Mouse (Mus musculus) urinary bladder, adult 2 months (tissue): ENCODE results near the gene Gm10961. TPM values are rescaled to one million over a fixed set of nuclear protein-coding genes. Genes with fewer than 3 reads are reported as not detected.
A peak's percentile ranks its signal among the peaks of the same experiment; 100 is the strongest.
"Not testable (repeated sequence)": the region's sequence is repeated elsewhere in the genome, so short reads cannot be mapped to it uniquely, and the experiment has no call there.

ENCODE experiments used
- DNase-seq: peaks from one replicate; pipeline ENCODE4 v3.0.0; 2022; ENCODE audit warnings: low spot score
- polyA plus RNA-seq: library from polyadenylated mRNA; depleted of rRNA; stranded (reverse); fragments of >200 nt; gene quantifications from 2 replicates; pipeline ENCODE4 v1.2.3, GENCODE M21; 2012

The Gm10961 gene
- polyA plus RNA-seq, 1 experiment, result not detected

- DNase-seq, result no peak
Measured at GRCm38 (mm10) chr3:107612902-107613525, 18.1 kb upstream of the Gm10961 start.

- no peak for DNase-seq
Measured at GRCm38 (mm10) chr3:107617800-107618199, 13.3 kb upstream of the Gm10961 start.

GRCm38 (mm10) chr3:107619911-107620310 is 11.2 kb upstream of the Gm10961 start:
- DNase-seq, result peak; percentile 13

GRCm38 (mm10) chr3:107621286-107622075 is 9.6 kb upstream of the Gm10961 start:
- DNase-seq, result peak; percentile 13

GRCm38 (mm10) chr3:107622537-107622936 is 8.6 kb upstream of the Gm10961 start:
- peak; percentile 10 for DNase-seq

- peak; percentile 13 for DNase-seq
Measured at GRCm38 (mm10) chr3:107624424-107624823, 6.7 kb upstream of the Gm10961 start.

- DNase-seq, result no peak
Measured at GRCm38 (mm10) chr3:107625536-107625935, 5.6 kb upstream of the Gm10961 start.

GRCm38 (mm10) chr3:107626751-107627150 is 4.4 kb upstream of the Gm10961 start:
- peak; percentile 14 for DNase-seq

GRCm38 (mm10) chr3:107627641-107628040 is 3.5 kb upstream of the Gm10961 start:
- no peak for DNase-seq

- no peak for DNase-seq
Measured at GRCm38 (mm10) chr3:107628551-107628950, 2.6 kb upstream of the Gm10961 start.

GRCm38 (mm10) chr3:107629411-107629810 is 1.7 kb upstream of the Gm10961 start:
- DNase-seq, result no peak

GRCm38 (mm10) chr3:107631523-107631958 is 419 bp downstream of the Gm10961 start, which contains the start of gene Strip1:
TSS of gene Strip1 (minus strand) at chr3:107631694.
- peak; percentile 80 for DNase-seq

GRCm38 (mm10) chr3:107632786-107633185 is 1.7 kb downstream of the Gm10961 start:
- no peak for DNase-seq

- DNase-seq, result no peak
Measured at GRCm38 (mm10) chr3:107633906-107634305, 2.8 kb downstream of the Gm10961 start.

- no peak for DNase-seq
Measured at GRCm38 (mm10) chr3:107635836-107636235, 4.7 kb downstream of the Gm10961 start.

GRCm38 (mm10) chr3:107636236-107636635 is 5.1 kb downstream of the Gm10961 start:
- no peak for DNase-seq

GRCm38 (mm10) chr3:107637606-107638172 is 6.6 kb downstream of the Gm10961 start:
- no peak for DNase-seq

GRCm38 (mm10) chr3:107646947-107647346 is 15.8 kb downstream of the Gm10961 start:
- DNase-seq, result no peak

- not testable (repeated sequence) for DNase-seq
Measured at GRCm38 (mm10) chr3:107650276-107650675, 19.2 kb downstream of the Gm10961 start.

- DNase-seq, result no peak
Measured at GRCm38 (mm10) chr3:107652968-107653367, 21.8 kb downstream of the Gm10961 start.

- DNase-seq, result no peak
Measured at GRCm38 (mm10) chr3:107654861-107655260, 23.7 kb downstream of the Gm10961 start.

- DNase-seq, result no peak
Measured at GRCm38 (mm10) chr3:107655491-107655890, 24.4 kb downstream of the Gm10961 start.

- no peak for DNase-seq
Measured at GRCm38 (mm10) chr3:107656151-107656550, 25.0 kb downstream of the Gm10961 start.
